In the genomic region with DNA sequence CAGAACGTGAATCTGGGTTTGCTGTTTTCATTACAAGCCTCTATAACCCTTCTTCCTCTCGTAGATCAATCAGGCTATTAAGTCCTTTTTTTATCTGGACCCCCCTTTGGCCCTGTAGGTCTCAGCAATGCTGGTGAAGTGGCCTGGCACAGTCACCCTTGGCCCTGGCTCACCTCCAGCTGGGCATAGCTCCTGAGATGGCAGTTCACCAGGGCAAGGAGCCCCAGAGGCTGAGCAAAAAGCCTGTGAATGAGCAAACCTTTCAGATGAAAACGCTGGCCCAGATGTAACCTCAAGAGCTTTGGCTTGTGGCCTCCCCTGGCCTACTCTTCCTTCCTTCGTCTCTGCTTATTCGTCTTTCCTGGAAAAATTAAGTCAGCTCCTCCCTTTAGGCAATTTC, we compare ENCODE assay signal across 10 mouse cellular contexts.
A peak's percentile ranks its signal among the peaks of the same experiment; 100 is the strongest.
DNase-seq lines count a peak whose midpoint lies in the region; ATAC-seq lines count a peak whose summit lies in the region.
"Had no signal": no experiment of that assay in that cellular context is flagged by ENCODE, and none has a peak within 500 bp of the region (broad histone marks: within the 10 kb centered on the region; RNA-seq: fewer than 3 reads in every experiment).

No protein-coding gene starts in this region.

- peak; percentile 9 to 27 for DNase-seq in left cerebral cortex, postnatal 10 days (ENCODE audit: extremely low spot score in 1 of 2, low spot score in 2 of 2)
- DNase-seq in left cerebral cortex, adult 9 months (ENCODE audit: low spot score in 2 of 2), result no peak
- DNase-seq in adrenal gland, postnatal 25 days, result peak; percentile 80
- peak; percentile 54 for DNase-seq in gastrocnemius, postnatal 10 days
- peak; percentile 14 for DNase-seq in layer of hippocampus, adult 9-11 months
- DNase-seq in spleen, postnatal 4 days (ENCODE audit: low spot score in 2 of 2), result no peak
- DNase-seq in urinary bladder, postnatal 25 days (ENCODE audit: low spot score), result no peak
- DNase-seq in forebrain, embryonic 14.5 days (ENCODE audit: low spot score), result no peak

- H3K27me3 ChIP-seq in forebrain, embryonic 14.5 days (replicated peaks; ENCODE audit: control insufficient read depth, insufficient read depth, low read length), result no peaks in the 10 kb centered on the region
- H3K27me3 ChIP-seq: midbrain, embryonic 12.5 days had no signal

- H3K27ac ChIP-seq in forebrain, embryonic 14.5 days (ENCODE audit: low read depth, low read length), result no peak overlapping the region
- H3K27ac ChIP-seq: embryonic facial prominence, embryonic 10.5 days; midbrain, embryonic 12.5 days had no signal

- 80% methylated on average over 5 of the region's 5 CpGs for WGBS in forebrain, embryonic 14.5 days

- H3K9me3 ChIP-seq in forebrain, embryonic 14.5 days (replicated peaks; ENCODE audit: control insufficient read depth, low read length), result no peaks in the 10 kb centered on the region
- H3K9me3 ChIP-seq: embryonic facial prominence, embryonic 10.5 days; midbrain, embryonic 12.5 days had no signal

- no peak overlapping the region for H3K9ac ChIP-seq in forebrain, embryonic 14.5 days (ENCODE audit: low read length)
- H3K9ac ChIP-seq: midbrain, embryonic 12.5 days had no signal

- no peak overlapping the region for H3K4me3 ChIP-seq in forebrain, embryonic 14.5 days (ENCODE audit: low read depth, low read length)
- H3K4me3 ChIP-seq: embryonic facial prominence, embryonic 10.5 days; midbrain, embryonic 12.5 days had no signal

- no peak overlapping the region for H3K4me2 ChIP-seq in forebrain, embryonic 14.5 days (ENCODE audit: low read length)
- H3K4me2 ChIP-seq: midbrain, embryonic 12.5 days had no signal

- H3K4me1 ChIP-seq in forebrain, embryonic 14.5 days (ENCODE audit: control insufficient read depth, insufficient read depth, low read length), result no peaks in the 10 kb centered on the region
- H3K4me1 ChIP-seq: embryonic facial prominence, embryonic 10.5 days; midbrain, embryonic 12.5 days had no signal

- no peaks in the 10 kb centered on the region for H3K36me3 ChIP-seq in forebrain, embryonic 14.5 days (ENCODE audit: control insufficient read depth, insufficient read depth, low read length)
- H3K36me3 ChIP-seq: embryonic facial prominence, embryonic 10.5 days; midbrain, embryonic 12.5 days had no signal

- intact Hi-C loops in left cerebral cortex, postnatal 10 days (cut with DNase I), result no loop called here

- no peak for ATAC-seq in forebrain, embryonic 14.5 days

Comparison
In these comparisons a context has a peak if more than half of its experiments do, and no peak if none do; other contexts are left out.
1. DNase-seq: peak in left cerebral cortex, postnatal 10 days (2 of 2), adrenal gland, postnatal 25 days (single experiment), gastrocnemius, postnatal 10 days (single experiment) and layer of hippocampus, adult 9-11 months (single experiment); none in left cerebral cortex, adult 9 months (0 of 2), spleen, postnatal 4 days (0 of 2), urinary bladder, postnatal 25 days (single experiment) and forebrain, embryonic 14.5 days (single experiment).